Comparison of ENCODE assay signal across 7 mouse cellular contexts in genomic region chr17:56018347-56019131, GRCm38 (mm10). TPM values are rescaled to one million over a fixed set of nuclear protein-coding genes. Genes with fewer than 3 reads are reported as not detected.
DNase-seq lines count a peak whose midpoint lies in the region; ATAC-seq and TF ChIP-seq lines count a peak whose summit lies in the region.

No protein-coding gene starts in this region.

- no peak for TF ChIP-seq EP300 in stomach, postnatal 0 days (optimal IDR thresholded peaks at IDR 0.05)

- DNase-seq in urinary bladder, postnatal 25 days (ENCODE audit: low spot score) = peak; percentile 48
- DNase-seq in urinary bladder, adult 18-20 months (ENCODE audit: low spot score in 2 of 2) = no peak
- DNase-seq in adrenal gland, postnatal 36 days = peak; percentile 66 to 76
- DNase-seq in forebrain, embryonic 14.5 days (ENCODE audit: low spot score) = peak; percentile 36
- DNase-seq in kidney, postnatal 14 days = peak; percentile 66
- peak; percentile 49 to 54 for DNase-seq in lung, postnatal 4 days
- peak; percentile 68 for DNase-seq in stomach, postnatal 0 days (ENCODE audit: low spot score)

- peak; percentile 77 for TF ChIP-seq CTCF in stomach, postnatal 0 days (IDR thresholded peaks at IDR 0.05; ENCODE audit: low read depth)

- no peaks in the 10 kb centered on the region for H3K4me1 ChIP-seq in forebrain, embryonic 14.5 days (ENCODE audit: control insufficient read depth, insufficient read depth, low read length)
- no peaks in the 10 kb centered on the region for H3K4me1 ChIP-seq in stomach, postnatal 0 days (replicated peaks; ENCODE audit: control insufficient read depth, insufficient read depth)

- H3K9ac ChIP-seq in forebrain, embryonic 14.5 days (ENCODE audit: low read length) = no peak overlapping the region
- H3K9ac ChIP-seq in stomach, postnatal 0 days (ENCODE audit: low read length) = no peak overlapping the region

- H3K27ac ChIP-seq in forebrain, embryonic 14.5 days (ENCODE audit: low read depth, low read length) = no peak overlapping the region
- no peak overlapping the region for H3K27ac ChIP-seq in stomach, postnatal 0 days (replicated peaks)

- 77% methylated on average over 20 of the region's 20 CpGs for WGBS in forebrain, embryonic 14.5 days
- whole genome bisulfite sequencing in stomach, postnatal 0 days = 64% methylated on average over 20 of the region's 20 CpGs

- H3K27me3 ChIP-seq in forebrain, embryonic 14.5 days (replicated peaks; ENCODE audit: control insufficient read depth, insufficient read depth, low read length) = no peaks in the 10 kb centered on the region
- no peaks in the 10 kb centered on the region for H3K27me3 ChIP-seq in stomach, postnatal 0 days (ENCODE audit: control insufficient read depth, insufficient read depth, low read length)

- no peaks in the 10 kb centered on the region for H3K9me3 ChIP-seq in forebrain, embryonic 14.5 days (replicated peaks; ENCODE audit: control insufficient read depth, low read length)
- no peaks in the 10 kb centered on the region for H3K9me3 ChIP-seq in stomach, postnatal 0 days (ENCODE audit: control insufficient read depth, low read length)

- peaks cover 67% of the 10 kb centered on the region for H3K36me3 ChIP-seq in forebrain, embryonic 14.5 days (ENCODE audit: control insufficient read depth, insufficient read depth, low read length)
- H3K36me3 ChIP-seq in stomach, postnatal 0 days (ENCODE audit: control insufficient read depth, insufficient read depth, low read length) = peaks cover 36% of the 10 kb centered on the region

- ATAC-seq in forebrain, embryonic 14.5 days = peak; percentile 27; the same call in 1 of the 2 replicates
- ATAC-seq in stomach, postnatal 0 days (ENCODE audit: low FRiP score, low TSS enrichment) = peak; percentile 72

- no peak overlapping the region for H3K4me2 ChIP-seq in forebrain, embryonic 14.5 days (ENCODE audit: low read length)
- H3K4me2 ChIP-seq in stomach, postnatal 0 days (replicated peaks; ENCODE audit: low read depth) = no peak overlapping the region

- H3K4me3 ChIP-seq in forebrain, embryonic 14.5 days (ENCODE audit: low read depth, low read length) = no peak overlapping the region
- H3K4me3 ChIP-seq in stomach, postnatal 0 days (ENCODE audit: low read depth, low read length) = no peak overlapping the region

RNA-seq across cellular contexts. Expression of gene Mpnd, which starts 13.0 kb away (rescaled TPM):
- 100 to 1,000 TPM in 1 of 2 experiments, 10 to 100 TPM in 1; 79.6 to 104 TPM for total RNA-seq in adrenal gland, postnatal 36 days (2021)
- polyA plus RNA-seq in forebrain, embryonic 14.5 days (2014; fragmentation: Nextera tagmentation; extraction: Ambion mirVana) = 170 TPM in 2 replicates
- 28.9 and 34.9 TPM in 2 replicates for polyA plus RNA-seq in stomach, postnatal 0 days (2015; fragmentation: Nextera tagmentation; extraction: Ambion mirVana)

RNA-seq across cellular contexts. Expression of gene Stap2, which starts 13.2 kb away (rescaled TPM):
- 1 to 10 TPM; 5.1 to 7.6 TPM for total RNA-seq in adrenal gland, postnatal 36 days (2021)
- 4.7 and 5.0 TPM in 2 replicates for polyA plus RNA-seq in forebrain, embryonic 14.5 days (2014; fragmentation: Nextera tagmentation; extraction: Ambion mirVana)
- polyA plus RNA-seq in stomach, postnatal 0 days (2015; fragmentation: Nextera tagmentation; extraction: Ambion mirVana) = 44.2 and 50.6 TPM in 2 replicates

RNA-seq across cellular contexts. Expression of gene Sh3gl1, which starts 17.9 kb away (rescaled TPM):
- total RNA-seq in adrenal gland, postnatal 36 days (2021) = 10 to 100 TPM; 49.0 to 49.7 TPM
- polyA plus RNA-seq in forebrain, embryonic 14.5 days (2014; fragmentation: Nextera tagmentation; extraction: Ambion mirVana) = 96.0 and 113 TPM in 2 replicates
- polyA plus RNA-seq in stomach, postnatal 0 days (2015; fragmentation: Nextera tagmentation; extraction: Ambion mirVana) = 100 and 101 TPM in 2 replicates

RNA-seq across cellular contexts. Expression of gene Chaf1a, which starts 21.7 kb away (rescaled TPM):
- 1 to 10 TPM; 3.5 to 4.7 TPM for total RNA-seq in adrenal gland, postnatal 36 days (2021)
- 6.8 and 6.9 TPM in 2 replicates for polyA plus RNA-seq in forebrain, embryonic 14.5 days (2014; fragmentation: Nextera tagmentation; extraction: Ambion mirVana)
- 4.5 and 5.0 TPM in 2 replicates for polyA plus RNA-seq in stomach, postnatal 0 days (2015; fragmentation: Nextera tagmentation; extraction: Ambion mirVana)

RNA-seq across cellular contexts. Expression of gene Fsd1, which starts 32.2 kb away (rescaled TPM):
- total RNA-seq in adrenal gland, postnatal 36 days (2021) = 1 to 10 TPM; 1.1 to 1.3 TPM
- polyA plus RNA-seq in forebrain, embryonic 14.5 days (2014; fragmentation: Nextera tagmentation; extraction: Ambion mirVana) = 106 and 121 TPM in 2 replicates
- polyA plus RNA-seq in stomach, postnatal 0 days (2015; fragmentation: Nextera tagmentation; extraction: Ambion mirVana) = 2.7 and 3.5 TPM in 2 replicates

Comparison
In these comparisons a context has a peak if more than half of its experiments do, and no peak if none do; other contexts are left out.
1. DNase-seq: peak in urinary bladder, postnatal 25 days (single experiment), adrenal gland, postnatal 36 days (2 of 2), forebrain, embryonic 14.5 days (single experiment), kidney, postnatal 14 days (single experiment), lung, postnatal 4 days (2 of 2) and stomach, postnatal 0 days (single experiment); none in urinary bladder, adult 18-20 months (0 of 2).